Mouse (Mus musculus) stomach, embryonic 16.5 days (tissue): ENCODE measurements around the gene Arhgap17. TPM values are rescaled to one million over a fixed set of nuclear protein-coding genes. Genes with fewer than 3 reads are reported as not detected.

Experiments used
- ATAC-seq: fragments of 200-750 bp; cut with Nextera tagmentation; 2 replicates; pipeline ENCODE4 v1.8.0; 2017; ENCODE audit warnings: moderate number of reproducible peaks, moderate TSS enrichment; ENCODE audit not compliant: insufficient read depth, low FRiP score
- H3K27ac ChIP-seq: fragments of 300-500 bp; sonication (generic); 2 replicates; pipeline ENCODE4 v1.5.1; 2014; ENCODE audit warnings: low read length
- H3K27me3 ChIP-seq: fragments of 300-500 bp; sonication (generic); 2 replicates; pipeline ENCODE4 v1.6.1; 2014; ENCODE audit warnings: low read length, control low read depth, mixed read lengths; ENCODE audit not compliant: control insufficient read depth, insufficient read depth
- H3K36me3 ChIP-seq: fragments of 300-500 bp; sonication (generic); 2 replicates; pipeline ENCODE4 v1.6.1; 2014; ENCODE audit warnings: low read length; ENCODE audit not compliant: control insufficient read depth, insufficient read depth
- H3K4me1 ChIP-seq: fragments of 300-500 bp; sonication (generic); 2 replicates; pipeline ENCODE4 v1.6.1; 2014; ENCODE audit warnings: low read length, control low read depth, mixed read lengths; ENCODE audit not compliant: control insufficient read depth, insufficient read depth
- H3K4me2 ChIP-seq: fragments of 300-500 bp; sonication (generic); 2 replicates; pipeline ENCODE4 v1.6.1; 2014; ENCODE audit warnings: low read depth, low read length, mixed read lengths
- H3K4me3 ChIP-seq: fragments of 300-500 bp; sonication (generic); replicated peaks from 2 replicates; pipeline ENCODE4 v1.5.1; 2014; ENCODE audit warnings: mild to moderate bottlenecking, low read length
- H3K9ac ChIP-seq: fragments of 300-500 bp; sonication (generic); 2 replicates; pipeline ENCODE4 v1.6.1; 2014; ENCODE audit warnings: low read length
- H3K9me3 ChIP-seq: fragments of 300-500 bp; sonication (generic); replicated peaks from 2 replicates; pipeline ENCODE4 v1.6.1; 2016; ENCODE audit warnings: low read length, control low read depth; ENCODE audit not compliant: control insufficient read depth
- WGBS: fragments of 180-500 bp; shearing (Covaris S2); extraction: QIAGEN DNeasy Blood & Tissue Kit; methylation state at CpG from one replicate; pipeline ENCODE4 v1.1.7; 2014; 5-methylcytosine and 5-hydroxymethylcytosine counted together
- polyA plus RNA-seq: library from polyadenylated mRNA; unstranded; fragments of >200 nt; fragmentation: Nextera tagmentation; extraction: Ambion mirVana; gene quantifications from 2 replicates; pipeline ENCODE4 v1.2.1, GENCODE M21; 2015

Gene Arhgap17
- polyA plus RNA-seq, 1 experiment from 2014 or later, result 17.7 TPM

DNA sequence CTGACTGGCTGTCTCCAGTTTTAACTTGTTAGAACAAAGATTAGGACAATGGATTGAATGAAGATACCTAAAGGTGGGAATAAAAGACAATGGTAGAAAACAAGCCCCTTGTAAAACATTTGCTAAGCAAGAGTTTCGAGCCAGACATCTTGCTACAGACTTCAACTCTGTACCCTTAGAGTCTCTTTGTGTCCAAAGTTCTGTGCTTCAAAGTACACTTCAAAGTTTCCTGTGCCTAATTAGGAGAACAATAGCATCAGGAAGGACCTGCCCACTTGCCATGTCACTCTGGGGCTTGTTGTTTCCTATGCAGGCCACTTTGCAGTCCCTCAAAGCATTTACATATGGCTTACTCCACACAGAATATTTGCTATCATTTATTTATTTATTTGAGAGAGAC is 33.4 kb downstream of the Arhgap17 start:
- H3K4me1 ChIP-seq, result peaks cover 9% of the 10 kb centered on the region; the same call in 1 of the 2 replicates
- H3K27me3 ChIP-seq, result no peaks in the 10 kb centered on the region
- H3K4me3 ChIP-seq, result no peak overlapping the region
- no peaks in the 10 kb centered on the region for H3K36me3 ChIP-seq
- no peak overlapping the region for H3K9ac ChIP-seq
- 73% methylated on average over 1 of the region's 1 CpGs for WGBS
- H3K27ac ChIP-seq, result peak overlapping the region; percentile 24; the same call in 1 of the 2 replicates
- no peak overlapping the region for H3K4me2 ChIP-seq
- ATAC-seq, result no peak
- no peaks in the 10 kb centered on the region for H3K9me3 ChIP-seq

DNA sequence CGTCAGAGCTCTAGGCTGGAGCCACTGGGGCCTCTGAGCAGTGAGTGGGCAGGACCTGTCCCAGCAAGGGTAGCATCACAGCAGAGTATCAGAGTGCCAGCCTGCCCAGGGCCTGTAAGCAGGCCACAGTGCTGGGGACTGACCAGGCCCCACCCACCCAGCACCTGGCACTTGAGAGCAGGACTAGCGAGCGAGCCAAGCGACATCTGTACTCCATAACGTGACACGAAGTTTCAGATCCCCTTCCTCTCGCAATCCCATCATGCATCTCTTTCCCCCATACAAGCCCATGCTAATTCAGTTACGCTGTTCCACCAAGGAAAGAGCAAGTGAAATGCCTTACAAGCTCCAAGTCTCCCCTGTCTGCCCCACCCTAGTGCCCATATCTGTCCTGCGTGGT is 39.2 kb downstream of the Arhgap17 start:
- Histone ChIP-seq H3K36me3 (no peaks in the 10 kb centered on the region), H3K4me1 (no peaks in the 10 kb centered on the region)
- WGBS, result 81% methylated on average over 9 of the region's 9 CpGs

DNA sequence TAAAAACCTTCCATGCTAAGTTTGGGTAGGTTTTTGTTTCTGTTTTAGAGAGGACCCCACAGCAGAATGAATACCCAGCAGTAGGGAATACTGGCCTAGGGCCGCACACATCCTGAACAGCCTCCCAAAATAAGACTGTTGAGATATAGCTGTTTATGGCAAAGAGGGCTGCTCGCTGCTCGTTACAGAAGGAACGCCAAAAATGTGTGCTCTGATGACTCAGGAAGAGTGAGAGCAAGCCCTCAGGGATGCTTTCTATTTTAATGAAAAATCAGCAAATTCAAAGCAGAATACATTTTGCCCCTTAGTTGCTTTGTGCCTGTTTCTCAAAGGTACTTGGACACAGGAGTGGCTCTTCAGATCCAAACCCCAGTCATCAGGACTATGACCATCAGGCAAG is 41.8 kb downstream of the Arhgap17 start:
- no peaks in the 10 kb centered on the region for H3K27me3 ChIP-seq
- no peaks in the 10 kb centered on the region for H3K9me3 ChIP-seq
- no peaks in the 10 kb centered on the region for H3K4me1 ChIP-seq
- no peak for ATAC-seq
- WGBS, result 86% methylated on average over 4 of the region's 4 CpGs
- no peak overlapping the region for H3K4me3 ChIP-seq
- no peak overlapping the region for H3K9ac ChIP-seq
- H3K27ac ChIP-seq, result no peak overlapping the region
- H3K4me2 ChIP-seq, result no peak overlapping the region
- H3K36me3 ChIP-seq, result no peaks in the 10 kb centered on the region

More for the DNA sequence above, 39.2 kb downstream of the Arhgap17 start:
- H3K9ac ChIP-seq, result no peak overlapping the region
- no peak overlapping the region for H3K4me3 ChIP-seq
- no peak overlapping the region for H3K27ac ChIP-seq
- H3K9me3 ChIP-seq, result no peaks in the 10 kb centered on the region
- H3K4me2 ChIP-seq, result no peak overlapping the region
- ATAC-seq, result no peak
- no peaks in the 10 kb centered on the region for H3K27me3 ChIP-seq

DNA sequence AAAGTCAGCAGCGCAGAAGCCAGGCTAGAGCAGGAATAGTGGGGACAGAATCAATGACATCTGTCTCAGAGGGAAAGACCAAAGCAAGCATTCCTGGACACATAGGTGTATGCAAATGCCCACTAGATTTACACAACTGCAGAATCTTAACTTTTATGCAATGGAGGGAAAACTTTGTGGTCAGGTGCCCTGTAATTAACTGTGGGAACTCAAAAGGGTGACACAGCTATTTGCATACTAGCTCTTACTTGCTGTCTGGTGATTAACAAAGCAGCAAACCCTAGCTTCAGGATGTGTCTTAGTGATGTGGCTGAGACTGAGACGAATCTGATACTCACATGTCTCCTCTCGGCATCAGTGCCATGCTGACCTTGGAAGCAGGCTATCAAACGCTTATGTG is 42.8 kb downstream of the Arhgap17 start:
- no peak for ATAC-seq
- Histone ChIP-seq H3K4me2 (no peak overlapping the region), H3K27me3 (no peaks in the 10 kb centered on the region), H3K36me3 (no peaks in the 10 kb centered on the region), H3K4me1 (no peaks in the 10 kb centered on the region), H3K4me3 (no peak overlapping the region), H3K9ac (no peak overlapping the region), H3K9me3 (no peaks in the 10 kb centered on the region), H3K27ac (no peak overlapping the region)
- 86% methylated on average over 4 of the region's 4 CpGs for WGBS

DNA sequence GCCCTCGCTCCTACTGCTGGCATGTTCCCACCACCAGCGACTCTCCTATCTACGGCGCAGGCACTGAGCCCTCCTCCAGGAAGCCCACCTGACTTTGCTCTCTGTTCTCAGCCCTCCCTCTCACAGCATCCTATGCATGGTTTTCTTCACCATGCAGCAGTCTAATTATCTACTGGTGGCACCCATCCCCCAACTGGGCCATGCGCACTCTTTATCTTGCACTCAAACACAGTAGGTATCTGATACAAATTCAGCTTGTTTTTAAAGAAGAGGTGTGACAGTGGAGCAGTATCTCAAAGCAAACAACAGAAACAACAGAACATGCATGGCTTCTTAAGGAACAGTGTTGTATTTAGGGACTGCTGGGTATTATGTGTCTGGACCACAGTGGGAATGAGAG is 43.7 kb downstream of the Arhgap17 start:
- WGBS, result 87% methylated on average over 5 of the region's 5 CpGs
- ATAC-seq, result no peak
- Histone ChIP-seq H3K27ac (no peak overlapping the region), H3K36me3 (peaks cover 4% of the 10 kb centered on the region; the same call in 1 of the 2 replicates), H3K4me3 (no peak overlapping the region), H3K9ac (no peak overlapping the region), H3K9me3 (no peaks in the 10 kb centered on the region), H3K4me2 (no peak overlapping the region), H3K27me3 (no peaks in the 10 kb centered on the region), H3K4me1 (no peaks in the 10 kb centered on the region)

DNA sequence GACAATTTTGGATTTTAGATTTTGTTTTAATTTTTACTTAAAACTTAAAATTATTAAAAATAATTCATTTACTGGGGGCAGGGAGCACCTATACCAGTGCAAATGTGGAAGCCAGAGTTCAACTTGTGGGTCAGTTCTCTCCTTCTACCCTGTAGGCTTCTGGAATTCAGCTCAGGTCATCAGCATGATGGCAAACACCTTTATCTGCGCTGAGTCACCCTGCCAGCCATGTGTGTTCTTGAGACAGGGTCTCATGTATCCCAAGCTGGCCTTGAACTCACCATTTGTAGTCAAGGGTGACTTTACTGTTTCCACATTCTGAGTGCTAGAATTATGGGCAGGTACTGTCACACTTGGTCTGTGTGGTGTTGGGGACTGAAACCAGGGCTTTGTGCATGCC is 45.6 kb downstream of the Arhgap17 start:
- H3K36me3 ChIP-seq, result peaks cover 4% of the 10 kb centered on the region; the same call in 1 of the 2 replicates
- no peak overlapping the region for H3K4me2 ChIP-seq
- H3K27ac ChIP-seq, result no peak overlapping the region
- no peaks in the 10 kb centered on the region for H3K9me3 ChIP-seq
- no peak for ATAC-seq
- H3K9ac ChIP-seq, result no peak overlapping the region
- H3K4me3 ChIP-seq, result no peak overlapping the region
- no peaks in the 10 kb centered on the region for H3K27me3 ChIP-seq
- no peaks in the 10 kb centered on the region for H3K4me1 ChIP-seq
- WGBS, result 91% methylated on average over 1 of the region's 1 CpGs

DNA sequence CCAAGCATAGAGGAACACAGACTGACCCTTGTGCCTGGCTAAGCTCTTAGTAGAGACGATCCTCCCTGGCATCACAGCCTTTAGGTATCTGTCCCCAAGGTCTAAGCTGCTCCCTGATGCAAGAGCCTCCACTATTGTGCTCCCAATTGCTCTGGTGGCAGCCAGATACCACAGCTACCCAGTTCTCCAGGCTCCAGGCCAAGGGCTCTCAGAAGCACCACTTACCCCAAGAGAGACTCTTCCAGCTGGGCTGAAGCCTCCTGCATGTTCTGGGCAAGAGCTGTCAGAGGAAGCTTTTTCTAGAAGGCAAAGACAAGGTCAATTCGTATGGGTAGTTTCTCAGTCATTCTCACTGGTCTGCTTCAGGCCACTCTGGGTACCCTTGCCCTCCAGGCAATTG is 46.3 kb downstream of the Arhgap17 start:
- no peak overlapping the region for H3K4me3 ChIP-seq
- H3K27ac ChIP-seq, result no peak overlapping the region
- ATAC-seq, result no peak
- H3K36me3 ChIP-seq, result peaks cover 4% of the 10 kb centered on the region; the same call in 1 of the 2 replicates
- no peak overlapping the region for H3K4me2 ChIP-seq
- no peaks in the 10 kb centered on the region for H3K9me3 ChIP-seq
- no peaks in the 10 kb centered on the region for H3K27me3 ChIP-seq
- no peaks in the 10 kb centered on the region for H3K4me1 ChIP-seq
- H3K9ac ChIP-seq, result no peak overlapping the region
- 91% methylated on average over 2 of the region's 2 CpGs for WGBS

DNA sequence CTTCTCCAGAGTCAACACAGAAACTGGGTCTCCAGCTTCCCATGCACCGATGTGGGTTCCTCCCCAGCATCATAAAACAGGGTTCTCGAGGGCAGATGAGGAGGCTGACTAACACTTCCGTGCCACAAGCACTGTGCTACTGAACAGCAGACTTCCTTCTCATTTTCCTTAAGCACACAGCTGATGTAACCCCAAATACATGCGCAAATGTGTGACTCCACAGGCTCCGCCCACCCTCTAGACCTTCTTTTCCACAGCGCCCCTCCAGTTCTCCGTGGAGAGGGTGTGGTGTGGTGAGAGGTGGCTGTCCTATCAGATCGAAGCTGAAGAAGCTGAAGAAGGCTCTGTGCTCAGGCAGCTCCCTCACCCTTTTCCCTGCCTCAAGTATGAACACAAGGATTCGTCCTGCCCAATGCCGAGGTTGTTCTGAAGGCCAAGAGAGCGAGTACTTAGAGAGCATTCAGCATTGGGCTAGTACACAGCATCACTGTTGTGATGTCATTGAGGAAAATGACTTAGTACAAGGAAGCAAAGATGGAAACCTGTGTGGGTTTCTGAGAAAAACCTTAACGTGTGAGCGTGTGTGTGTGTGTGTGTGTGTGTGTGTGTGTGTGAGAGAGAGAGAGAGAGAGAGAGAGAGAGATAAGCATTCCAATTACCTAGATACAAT is 47.1 kb downstream of the Arhgap17 start:
- H3K9ac ChIP-seq, result no peak overlapping the region
- no peak overlapping the region for H3K27ac ChIP-seq
- no peak for ATAC-seq
- no peaks in the 10 kb centered on the region for H3K27me3 ChIP-seq
- no peaks in the 10 kb centered on the region for H3K9me3 ChIP-seq
- no peak overlapping the region for H3K4me3 ChIP-seq
- H3K36me3 ChIP-seq, result peaks cover 4% of the 10 kb centered on the region; the same call in 1 of the 2 replicates
- no peak overlapping the region for H3K4me2 ChIP-seq
- WGBS, result 75% methylated on average over 13 of the region's 13 CpGs
- no peaks in the 10 kb centered on the region for H3K4me1 ChIP-seq

DNA sequence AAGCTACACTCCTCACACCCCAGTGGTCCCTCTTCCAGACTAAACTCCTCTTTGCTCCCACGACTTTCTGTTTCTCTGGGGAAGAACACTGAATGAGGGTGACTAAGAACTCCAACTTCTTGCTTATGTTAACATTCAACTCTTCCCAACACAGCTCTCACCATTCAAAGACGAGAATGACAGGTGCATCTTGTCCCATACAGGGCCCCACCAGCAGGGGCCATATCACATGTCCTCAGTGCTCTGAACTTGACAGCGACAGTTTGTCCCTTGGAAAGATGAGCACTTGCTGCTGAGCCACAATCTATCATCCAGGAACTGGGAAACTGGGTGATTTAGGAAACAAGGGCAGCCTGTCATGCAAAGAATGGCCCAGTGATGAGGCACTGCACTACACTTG is 57.0 kb downstream of the Arhgap17 start:
- Histone ChIP-seq H3K9me3 (no peaks in the 10 kb centered on the region), H3K27ac (no peak overlapping the region), H3K4me1 (no peaks in the 10 kb centered on the region), H3K36me3 (peaks cover 19% of the 10 kb centered on the region), H3K9ac (no peak overlapping the region), H3K27me3 (no peaks in the 10 kb centered on the region), H3K4me3 (no peak overlapping the region), H3K4me2 (no peak overlapping the region)
- no peak for ATAC-seq
- WGBS, result 69% methylated on average over 3 of the region's 3 CpGs
